Mouse (Mus musculus) cerebellum, adult 9-10 months (tissue): Measurements from ENCODE around the gene Olfr522.
"Not testable (repeated sequence)": the region's sequence is repeated elsewhere in the genome, so short reads cannot be mapped to it uniquely, and the experiment has no call there.

ENCODE experiments used
- DNase-seq: peaks from one replicate; pipeline ENCODE4 v3.0.0; 2022

Olfr522 gene

GRCm38 (mm10) chr7:140154218-140154927 lies 10.2 kb downstream of the Olfr522 start, which contains the start of gene Sprn:
Gene Sprn (minus strand): TSS chr7:140154877.
- DNase-seq = peak; percentile 78

- no peak for DNase-seq
Observed at GRCm38 (mm10) chr7:140153829-140154217, 10.7 kb downstream of the Olfr522 start.

GRCm38 (mm10) chr7:140153383-140153782 lies 11.2 kb downstream of the Olfr522 start:
- peak; percentile 67 for DNase-seq

- DNase-seq = no peak
Observed at GRCm38 (mm10) chr7:140144550-140144949, 20.0 kb downstream of the Olfr522 start.

- DNase-seq = peak; percentile 80
Observed at GRCm38 (mm10) chr7:140141350-140141749, 23.2 kb downstream of the Olfr522 start.

- no peak for DNase-seq
Observed at GRCm38 (mm10) chr7:140138021-140138310, 26.6 kb downstream of the Olfr522 start.

- DNase-seq = peak; percentile 97
Observed at GRCm38 (mm10) chr7:140137135-140138020, 27.2 kb downstream of the Olfr522 start, which contains the start of gene Mtg1. Gene Mtg1 (plus strand): TSS chr7:140137564.

GRCm38 (mm10) chr7:140135106-140135770 lies 29.3 kb downstream of the Olfr522 start:
- no peak for DNase-seq

- not testable (repeated sequence) for DNase-seq
Observed at GRCm38 (mm10) chr7:140134033-140134432, 30.5 kb downstream of the Olfr522 start.

- not testable (repeated sequence) for DNase-seq
Observed at GRCm38 (mm10) chr7:140132184-140132583, 32.4 kb downstream of the Olfr522 start.

- no peak for DNase-seq
Observed at GRCm38 (mm10) chr7:140127911-140128310, 36.7 kb downstream of the Olfr522 start.

- DNase-seq = no peak
Observed at GRCm38 (mm10) chr7:140126934-140127333, 37.6 kb downstream of the Olfr522 start.

GRCm38 (mm10) chr7:140126022-140126350 lies 38.6 kb downstream of the Olfr522 start:
- no peak for DNase-seq

GRCm38 (mm10) chr7:140125278-140126021 lies 39.1 kb downstream of the Olfr522 start:
- peak; percentile 94 for DNase-seq

- DNase-seq = no peak
Observed at GRCm38 (mm10) chr7:140124382-140124781, 40.2 kb downstream of the Olfr522 start.

GRCm38 (mm10) chr7:140122765-140123164 lies 41.8 kb downstream of the Olfr522 start:
- no peak for DNase-seq

- no peak for DNase-seq
Observed at GRCm38 (mm10) chr7:140121338-140121910, 43.1 kb downstream of the Olfr522 start.

- no peak for DNase-seq
Observed at GRCm38 (mm10) chr7:140120484-140120883, 44.1 kb downstream of the Olfr522 start.

GRCm38 (mm10) chr7:140116329-140117054 lies 48.1 kb downstream of the Olfr522 start, which contains the start of gene Echs1:
Gene Echs1 (minus strand): TSS chr7:140116476.
- peak; percentile 85 for DNase-seq

- DNase-seq = no peak
Observed at GRCm38 (mm10) chr7:140115583-140116328, 48.8 kb downstream of the Olfr522 start, which contains the start of gene Paox. Gene Paox (plus strand): TSS chr7:140115799.

GRCm38 (mm10) chr7:140111943-140112342 lies 52.6 kb downstream of the Olfr522 start:
- no peak for DNase-seq
